8 mouse cellular contexts compared by ENCODE assay signal in the genomic region with DNA sequence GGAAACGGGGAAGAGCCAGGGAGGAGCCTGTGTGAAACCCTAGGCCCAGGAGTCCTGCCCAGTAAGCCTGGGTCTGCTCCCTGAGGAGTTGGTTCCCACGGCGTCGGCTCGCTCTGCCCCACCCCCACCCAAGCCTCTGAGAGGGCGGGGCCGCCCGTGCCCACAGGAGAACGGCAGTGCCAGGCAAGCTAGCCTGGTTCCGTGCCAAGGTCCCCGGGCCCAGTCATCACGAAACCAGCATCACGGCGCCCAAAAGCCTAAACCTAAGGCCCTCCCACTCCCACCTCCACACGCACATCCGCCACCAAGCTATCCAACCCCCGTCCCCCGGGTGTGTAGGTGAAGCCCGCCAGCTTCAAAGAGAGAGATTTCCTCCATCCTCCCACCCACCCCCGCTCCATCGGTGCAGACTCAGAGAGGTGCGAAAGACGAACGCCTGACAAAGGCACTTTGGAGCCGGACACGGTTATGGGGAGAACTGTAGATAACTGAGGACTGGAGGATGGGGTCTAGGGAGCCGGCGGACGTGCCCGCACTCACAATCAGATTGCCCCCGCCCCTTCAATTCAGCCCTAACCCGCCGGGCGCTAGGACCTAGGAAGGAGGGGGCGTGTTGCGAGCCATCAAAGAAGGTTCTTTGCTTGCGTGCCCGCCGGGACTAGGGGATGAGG. TPM values are rescaled to one million over a fixed set of nuclear protein-coding genes. Genes with fewer than 3 reads are reported as not detected.
A peak's percentile ranks its signal among the peaks of the same experiment; 100 is the strongest.
DNase-seq lines count a peak whose midpoint lies in the region; ATAC-seq and TF ChIP-seq lines count a peak whose summit lies in the region.

No protein-coding gene starts in this region.

- H3K9ac ChIP-seq in heart, embryonic 13.5 days: peak overlapping the region; percentile 88
- H3K9ac ChIP-seq in kidney, postnatal 0 days (ENCODE audit: low read depth, low read length): peak overlapping the region; percentile 48
- peak overlapping the region; percentile 19 for H3K9ac ChIP-seq in liver, adult 2 months (ENCODE audit: low read depth, low read length)

- peak; percentile 52 for ATAC-seq in heart, embryonic 13.5 days (ENCODE audit: extremely low read depth, insufficient number of reproducible peaks, low FRiP score, low TSS enrichment)
- ATAC-seq in kidney, postnatal 0 days (replicated peaks; ENCODE audit: low FRiP score, low read depth): peak; percentile 57

- H3K4me3 ChIP-seq in erythroblast, embryonic 14.5 days (replicated peaks): peak overlapping the region; percentile 90
- peak overlapping the region; percentile 83 for H3K4me3 ChIP-seq in heart, embryonic 13.5 days
- H3K4me3 ChIP-seq in kidney, postnatal 0 days (replicated peaks; ENCODE audit: low read depth, low read length): peak overlapping the region; percentile 46
- peak overlapping the region; percentile 74 for H3K4me3 ChIP-seq in liver, adult 2 months (ENCODE audit: insufficient read depth, low read depth, low read length)
- peak overlapping the region; percentile 71 for H3K4me3 ChIP-seq in myocyte

- peak overlapping the region; percentile 23 for H3ac ChIP-seq in myocyte (ENCODE audit: control insufficient read depth, insufficient read length)

- H3K36me3 ChIP-seq in erythroblast, embryonic 14.5 days (ENCODE audit: control insufficient read depth): peaks cover 42% of the 10 kb centered on the region
- peaks cover 10% of the 10 kb centered on the region for H3K36me3 ChIP-seq in heart, embryonic 13.5 days
- no peaks in the 10 kb centered on the region for H3K36me3 ChIP-seq in kidney, postnatal 0 days (ENCODE audit: insufficient read depth, low read length)
- no peaks in the 10 kb centered on the region for H3K36me3 ChIP-seq in liver, adult 2 months (ENCODE audit: control insufficient read depth, insufficient read depth, low read length)
- no peaks in the 10 kb centered on the region for H3K36me3 ChIP-seq in myocyte (ENCODE audit: control insufficient read depth, insufficient read depth)
- H3K36me3 ChIP-seq in splenic B cell, adult 2 months (ENCODE audit: control insufficient read depth, insufficient read depth, low read length, poor library complexity, severe bottlenecking): no peaks in the 10 kb centered on the region

- peak overlapping the region; percentile 89 for H3K27ac ChIP-seq in heart, embryonic 13.5 days (replicated peaks)
- H3K27ac ChIP-seq in kidney, postnatal 0 days: peak overlapping the region; percentile 79
- H3K27ac ChIP-seq in liver, adult 2 months (replicated peaks; ENCODE audit: insufficient read depth, low read depth, low read length): no peak overlapping the region

- H3K79me2 ChIP-seq in liver, adult 2 months (ENCODE audit: control insufficient read depth, insufficient read depth, low read length): no peaks in the 10 kb centered on the region
- no peaks in the 10 kb centered on the region for H3K79me2 ChIP-seq in myocyte (ENCODE audit: control insufficient read depth, insufficient read depth)

- TF ChIP-seq CTCF in brain, embryonic 14.5 days (IDR thresholded peaks at IDR 0.05; ENCODE audit: borderline replicate concordance, extremely low read depth, insufficient read depth, insufficient read length): no peak
- TF ChIP-seq CTCF in kidney, postnatal 0 days (IDR thresholded peaks at IDR 0.05; ENCODE audit: low read depth): 0 out of 2 replicates have a peak, but pooled peaks have one; percentile 17
- no peak for TF ChIP-seq CTCF in liver, adult 2 months (IDR thresholded peaks at IDR 0.05; ENCODE audit: low read depth, low read length)

- under 1% methylated on average over 39 of the region's 39 CpGs for whole genome bisulfite sequencing in heart, embryonic 13.5 days
- WGBS in kidney, postnatal 0 days: under 1% methylated on average over 38 of the region's 39 CpGs
- WGBS in liver, adult 2 months: 5% methylated on average over 39 of the region's 39 CpGs

- H3K4me1 ChIP-seq in erythroblast, embryonic 14.5 days (ENCODE audit: control insufficient read depth): peaks cover 82% of the 10 kb centered on the region
- peaks cover 35% of the 10 kb centered on the region for H3K4me1 ChIP-seq in heart, embryonic 13.5 days
- H3K4me1 ChIP-seq in kidney, postnatal 0 days (replicated peaks; ENCODE audit: insufficient read depth, low read length): peaks cover 8% of the 10 kb centered on the region; the same call in 1 of the 2 replicates
- H3K4me1 ChIP-seq in liver, adult 2 months (ENCODE audit: control insufficient read depth, insufficient read depth, low read length): peaks cover 8% of the 10 kb centered on the region

- no peaks in the 10 kb centered on the region for H3K27me3 ChIP-seq in erythroblast, embryonic 14.5 days (ENCODE audit: control insufficient read depth)
- no peaks in the 10 kb centered on the region for H3K27me3 ChIP-seq in heart, embryonic 13.5 days (replicated peaks)
- no peaks in the 10 kb centered on the region for H3K27me3 ChIP-seq in kidney, postnatal 0 days (ENCODE audit: insufficient read depth, low read length)
- no peaks in the 10 kb centered on the region for H3K27me3 ChIP-seq in liver, adult 2 months (ENCODE audit: control insufficient read depth, insufficient read depth, low read length)
- H3K27me3 ChIP-seq in myocyte (ENCODE audit: control insufficient read depth, insufficient read depth, insufficient read length): peaks cover 2% of the 10 kb centered on the region
- H3K27me3 ChIP-seq in splenic B cell, adult 2 months (ENCODE audit: control insufficient read depth, insufficient read depth, low read length, poor library complexity, severe bottlenecking): no peaks in the 10 kb centered on the region

- TF ChIP-seq POLR2A in brain, embryonic 14.5 days (IDR thresholded peaks at IDR 0.05; ENCODE audit: borderline replicate concordance, extremely low read depth, insufficient read depth, insufficient read length, poor library complexity, severe bottlenecking): no peak; the same call in 1 of the 2 replicates
- TF ChIP-seq POLR2A in liver, adult 2 months (IDR thresholded peaks at IDR 0.05; ENCODE audit: extremely low read depth, insufficient read depth, low read length): no peak
- TF ChIP-seq POLR2A in myocyte (IDR thresholded peaks at IDR 0.05; ENCODE audit: insufficient read length, low read depth): peak; percentile 36

- H3K4me2 ChIP-seq in heart, embryonic 13.5 days: peak overlapping the region; percentile 97
- peak overlapping the region; percentile 63 for H3K4me2 ChIP-seq in kidney, postnatal 0 days (ENCODE audit: low read length)
- H3K4me2 ChIP-seq in myocyte (ENCODE audit: low read depth): peak overlapping the region; percentile 100

- peaks cover 4% of the 10 kb centered on the region; the same call in 1 of the 2 replicates for H3K9me3 ChIP-seq in erythroblast, embryonic 14.5 days (ENCODE audit: control insufficient read depth, low read length)
- H3K9me3 ChIP-seq in heart, embryonic 13.5 days: no peaks in the 10 kb centered on the region
- no peaks in the 10 kb centered on the region for H3K9me3 ChIP-seq in kidney, postnatal 0 days (replicated peaks; ENCODE audit: low read length)

- peak; percentile 93 for DNase-seq in CD4-positive, CD25-positive, alpha-beta regulatory T cell, adult 2 months (ENCODE audit: low read depth, low spot score)
- peak; percentile 98 for DNase-seq in brain, embryonic 14.5 days (ENCODE audit: low read depth)
- DNase-seq in kidney, postnatal 0 days (ENCODE audit: low spot score): peak; percentile 91
- DNase-seq in liver, adult 2 months (ENCODE audit: extremely low read depth, low read depth, low spot score): no peak
- peak; percentile 62 for DNase-seq in splenic B cell, adult 2 months (ENCODE audit: low read depth, low spot score)

TF ChIP-seq in myocyte, 11 proteins besides CTCF, POLR2A, EP300 and RAD21 (continues in another document):
- TF ChIP-seq USF1 (IDR thresholded peaks at IDR 0.05; ENCODE audit: low read depth): no peak

RNA-seq across cellular contexts. Expression of a gene that starts 1.1 kb away (rescaled TPM):
- 49.9 and 51.5 TPM in 2 replicates for polyA plus RNA-seq in brain, embryonic 14.5 days (2012; rRNA removed)
- polyA plus RNA-seq in erythroblast, embryonic 14.5 days (2012): 21.2 and 24.5 TPM in 2 replicates
- 10.6 and 11.0 TPM in 2 replicates for polyA plus RNA-seq in heart, embryonic 13.5 days (2015; fragmentation: Nextera tagmentation; extraction: Ambion mirVana)
- 8.8 and 9.3 TPM in 2 replicates for polyA plus RNA-seq in kidney, postnatal 0 days (2015; fragmentation: Nextera tagmentation; extraction: Ambion mirVana)
- under 0.01 and 0.20 TPM in 2 replicates for total RNA-seq in liver, adult 2 months (2014; rRNA removed)
- 0.20 and 0.22 TPM in 2 replicates for polyA plus RNA-seq in liver, adult 2 months (2012; rRNA removed)
- 4.3 TPM for polyA plus RNA-seq in myocyte (2012; fragmentation: generic; extraction: Trizol)

RNA-seq across cellular contexts. Expression of a gene that starts 13.9 kb away (rescaled TPM):
- not detected in 2 replicates for polyA plus RNA-seq in brain, embryonic 14.5 days (2012; rRNA removed)
- polyA plus RNA-seq in erythroblast, embryonic 14.5 days (2012): not detected in 2 replicates
- not detected in 2 replicates for polyA plus RNA-seq in heart, embryonic 13.5 days (2015; fragmentation: Nextera tagmentation; extraction: Ambion mirVana)
- not detected in 2 replicates for polyA plus RNA-seq in kidney, postnatal 0 days (2015; fragmentation: Nextera tagmentation; extraction: Ambion mirVana)
- not detected in 2 replicates for total RNA-seq in liver, adult 2 months (2014; rRNA removed)
- not detected in 2 replicates for polyA plus RNA-seq in liver, adult 2 months (2012; rRNA removed)
- polyA plus RNA-seq in myocyte (2012; fragmentation: generic; extraction: Trizol): not detected

RNA-seq across cellular contexts. Expression of a gene that starts 20.4 kb away (rescaled TPM):
- polyA plus RNA-seq in brain, embryonic 14.5 days (2012; rRNA removed): 1.8 and 4.0 TPM in 2 replicates
- not detected in 2 replicates for polyA plus RNA-seq in erythroblast, embryonic 14.5 days (2012)
- polyA plus RNA-seq in heart, embryonic 13.5 days (2015; fragmentation: Nextera tagmentation; extraction: Ambion mirVana): 1.2 TPM in 1 of 2 replicates, not detected in the other
- polyA plus RNA-seq in kidney, postnatal 0 days (2015; fragmentation: Nextera tagmentation; extraction: Ambion mirVana): not detected in 2 replicates
- not detected in 2 replicates for total RNA-seq in liver, adult 2 months (2014; rRNA removed)
- 0.35 TPM in 1 of 2 replicates, not detected in the other for polyA plus RNA-seq in liver, adult 2 months (2012; rRNA removed)
- not detected for polyA plus RNA-seq in myocyte (2012; fragmentation: generic; extraction: Trizol)

RNA-seq across cellular contexts. Expression of a gene that starts 45.9 kb away (rescaled TPM):
- polyA plus RNA-seq in brain, embryonic 14.5 days (2012; rRNA removed): 0.11 and 0.15 TPM in 2 replicates
- not detected in 2 replicates for polyA plus RNA-seq in erythroblast, embryonic 14.5 days (2012)
- 2.7 and 2.9 TPM in 2 replicates for polyA plus RNA-seq in heart, embryonic 13.5 days (2015; fragmentation: Nextera tagmentation; extraction: Ambion mirVana)
- polyA plus RNA-seq in kidney, postnatal 0 days (2015; fragmentation: Nextera tagmentation; extraction: Ambion mirVana): 2.8 and 2.9 TPM in 2 replicates
- total RNA-seq in liver, adult 2 months (2014; rRNA removed): 8.4 and 11.1 TPM in 2 replicates
- 12.2 and 13.3 TPM in 2 replicates for polyA plus RNA-seq in liver, adult 2 months (2012; rRNA removed)
- polyA plus RNA-seq in myocyte (2012; fragmentation: generic; extraction: Trizol): not detected

RNA-seq across cellular contexts. Expression of a gene that starts 58.1 kb away (rescaled TPM):
- 0.04 and 0.05 TPM in 2 replicates for polyA plus RNA-seq in brain, embryonic 14.5 days (2012; rRNA removed)
- polyA plus RNA-seq in erythroblast, embryonic 14.5 days (2012): 0.14 and 0.16 TPM in 2 replicates
- polyA plus RNA-seq in heart, embryonic 13.5 days (2015; fragmentation: Nextera tagmentation; extraction: Ambion mirVana): 0.33 TPM in 1 of 2 replicates, not detected in the other
- not detected in 2 replicates for polyA plus RNA-seq in kidney, postnatal 0 days (2015; fragmentation: Nextera tagmentation; extraction: Ambion mirVana)
- total RNA-seq in liver, adult 2 months (2014; rRNA removed): 58.6 and 81.5 TPM in 2 replicates
- polyA plus RNA-seq in liver, adult 2 months (2012; rRNA removed): 135 and 155 TPM in 2 replicates
- polyA plus RNA-seq in myocyte (2012; fragmentation: generic; extraction: Trizol): not detected

Comparison
In these comparisons a context has a peak if more than half of its experiments do, and no peak if none do; other contexts are left out.
1. H3K9ac ChIP-seq: peak in every context shown above with its lines; median percentile 88 in heart, embryonic 13.5 days; 48 in kidney, postnatal 0 days; 19 in liver, adult 2 months.